Mouse (Mus musculus): Measurements from ENCODE around the gene Tex2. TPM values are rescaled to one million over a fixed set of nuclear protein-coding genes. Genes with fewer than 3 reads are reported as not detected.

Gene Tex2
- polyA plus RNA-seq, 1 experiment from 2014 or later = 8.9 TPM

DNA sequence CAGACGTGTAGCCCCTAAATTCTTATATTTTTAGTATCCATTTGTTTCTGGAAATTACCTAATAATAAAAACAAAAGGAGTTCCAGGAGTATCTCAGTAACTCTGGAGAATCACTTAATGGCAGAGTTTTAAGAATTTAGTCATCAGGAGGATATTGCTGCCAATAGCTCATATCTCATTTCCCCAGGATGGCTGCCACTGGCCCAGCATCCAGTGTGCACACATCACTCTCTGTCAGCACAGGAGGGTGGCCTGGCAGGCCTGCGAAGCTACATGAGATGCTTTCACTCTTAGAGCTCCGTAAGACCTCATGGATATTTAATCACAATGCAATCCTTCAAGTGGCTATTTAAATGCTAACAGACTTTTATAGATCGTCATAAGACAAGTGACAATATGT, 91.6 kb downstream of the Tex2 start:
- DNase-seq (ENCODE audit: low spot score) = no peak
- WGBS = 51% methylated on average over 4 of the region's 4 CpGs
- H3K27ac ChIP-seq (ENCODE audit: low read length) = no peak overlapping the region

GRCm38 (mm10) chr11:106520404-106520803, 92.8 kb downstream of the Tex2 start:
- Histone ChIP-seq H3K4me2 (replicated peaks; ENCODE audit: low read depth, low read length) (no peak overlapping the region), H3K4me1 (ENCODE audit: insufficient read depth, low read depth, low read length) (no peaks in the 10 kb centered on the region), H3K9ac (replicated peaks; ENCODE audit: low read depth) (no peak overlapping the region), H3K9me3 (ENCODE audit: low read length) (no peaks in the 10 kb centered on the region), H3K36me3 (ENCODE audit: insufficient read depth, low read length) (no peaks in the 10 kb centered on the region), H3K4me3 (ENCODE audit: low read depth, low read length) (no peak overlapping the region), H3K27me3 (replicated peaks; ENCODE audit: insufficient read depth, low read length) (no peaks in the 10 kb centered on the region), H3K27ac (ENCODE audit: low read length) (no peak overlapping the region)
- DNase-seq (ENCODE audit: low spot score) = no peak
- peak; percentile 14; the same call in 1 of the 2 replicates for ATAC-seq
- WGBS = 22% methylated on average over 3 of the region's 3 CpGs
- TF ChIP-seq CTCF (IDR thresholded peaks at IDR 0.05) (no peak), EP300 (IDR thresholded peaks at IDR 0.05) (no peak)

More for the DNA sequence above, 91.6 kb downstream of the Tex2 start:
- Histone ChIP-seq H3K4me2 (replicated peaks; ENCODE audit: low read depth, low read length) (no peak overlapping the region), H3K27me3 (replicated peaks; ENCODE audit: insufficient read depth, low read length) (no peaks in the 10 kb centered on the region), H3K9me3 (ENCODE audit: low read length) (no peaks in the 10 kb centered on the region), H3K36me3 (ENCODE audit: insufficient read depth, low read length) (no peaks in the 10 kb centered on the region), H3K4me3 (ENCODE audit: low read depth, low read length) (no peak overlapping the region), H3K9ac (replicated peaks; ENCODE audit: low read depth) (no peak overlapping the region), H3K4me1 (ENCODE audit: insufficient read depth, low read depth, low read length) (no peaks in the 10 kb centered on the region)
- ATAC-seq = no peak
- no peak for TF ChIP-seq CTCF (IDR thresholded peaks at IDR 0.05)
- TF ChIP-seq EP300 (IDR thresholded peaks at IDR 0.05) = no peak

GRCm38 (mm10) chr11:106519519-106519918, 93.7 kb downstream of the Tex2 start:
- DNase-seq (ENCODE audit: low spot score) = no peak
- H3K27ac ChIP-seq (ENCODE audit: low read length) = no peak overlapping the region
- no peak for ATAC-seq
- WGBS = 69% methylated on average over 4 of the region's 4 CpGs
- H3K9me3 ChIP-seq (ENCODE audit: low read length) = no peaks in the 10 kb centered on the region
- no peak overlapping the region for H3K4me3 ChIP-seq (ENCODE audit: low read depth, low read length)
- H3K36me3 ChIP-seq (ENCODE audit: insufficient read depth, low read length) = no peaks in the 10 kb centered on the region
- no peak overlapping the region for H3K9ac ChIP-seq (replicated peaks; ENCODE audit: low read depth)
- H3K4me1 ChIP-seq (ENCODE audit: insufficient read depth, low read depth, low read length) = peaks cover 2% of the 10 kb centered on the region; the same call in 1 of the 2 replicates
- no peak for TF ChIP-seq CTCF (IDR thresholded peaks at IDR 0.05)
- TF ChIP-seq EP300 (IDR thresholded peaks at IDR 0.05) = no peak
- H3K27me3 ChIP-seq (replicated peaks; ENCODE audit: insufficient read depth, low read length) = no peaks in the 10 kb centered on the region
- no peak overlapping the region for H3K4me2 ChIP-seq (replicated peaks; ENCODE audit: low read depth, low read length)

GRCm38 (mm10) chr11:106518391-106518790, 94.8 kb downstream of the Tex2 start:
- Histone ChIP-seq H3K9me3 (ENCODE audit: low read length) (no peaks in the 10 kb centered on the region), H3K4me3 (ENCODE audit: low read depth, low read length) (no peak overlapping the region), H3K36me3 (ENCODE audit: insufficient read depth, low read length) (no peaks in the 10 kb centered on the region), H3K4me1 (ENCODE audit: insufficient read depth, low read depth, low read length) (peaks cover 3% of the 10 kb centered on the region; the same call in 1 of the 2 replicates), H3K4me2 (replicated peaks; ENCODE audit: low read depth, low read length) (no peak overlapping the region), H3K27me3 (replicated peaks; ENCODE audit: insufficient read depth, low read length) (no peaks in the 10 kb centered on the region), H3K27ac (ENCODE audit: low read length) (no peak overlapping the region), H3K9ac (replicated peaks; ENCODE audit: low read depth) (no peak overlapping the region)
- 44% methylated on average over 4 of the region's 4 CpGs for WGBS
- TF ChIP-seq EP300 (IDR thresholded peaks at IDR 0.05) (no peak), CTCF (IDR thresholded peaks at IDR 0.05) (no peak)
- ATAC-seq = peak; percentile 26; the same call in 1 of the 2 replicates
- peak; percentile 54 for DNase-seq (ENCODE audit: low spot score)

DNA sequence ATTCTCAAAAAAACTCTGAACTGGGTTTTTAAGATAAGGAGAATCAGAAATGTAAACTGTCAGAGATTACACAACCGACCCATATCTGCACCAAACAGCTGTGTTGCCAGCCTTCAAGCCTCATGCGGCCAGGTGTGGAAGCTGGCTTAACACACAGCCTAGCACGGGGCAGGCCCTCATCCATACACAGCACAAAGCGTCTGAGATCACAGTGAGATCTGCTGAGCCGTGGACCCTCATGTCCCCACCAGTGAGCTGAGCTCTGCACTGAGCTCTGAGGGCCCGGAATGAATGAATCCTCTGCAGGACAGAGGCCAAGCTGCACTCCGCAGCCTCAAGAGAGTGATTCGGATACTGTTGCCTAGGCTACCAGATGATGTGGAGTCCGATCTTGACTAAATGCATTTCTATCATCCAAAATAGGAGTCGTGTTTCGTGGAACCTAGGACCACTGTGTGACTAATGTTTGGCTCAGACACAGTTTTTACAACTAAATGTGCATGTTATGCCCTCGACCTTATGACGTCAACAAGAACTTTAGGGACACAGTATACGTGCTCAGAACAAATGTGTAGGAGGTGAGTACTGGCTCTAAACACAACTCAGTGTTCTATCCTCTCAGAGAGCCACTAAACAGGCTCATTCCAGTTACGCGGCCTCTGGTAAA, 98.0 kb downstream of the Tex2 start:
- Histone ChIP-seq H3K4me1 (ENCODE audit: insufficient read depth, low read depth, low read length) (peaks cover 3% of the 10 kb centered on the region; the same call in 1 of the 2 replicates), H3K36me3 (ENCODE audit: insufficient read depth, low read length) (peaks cover 6% of the 10 kb centered on the region; the same call in 1 of the 2 replicates), H3K4me2 (replicated peaks; ENCODE audit: low read depth, low read length) (no peak overlapping the region), H3K4me3 (ENCODE audit: low read depth, low read length) (no peak overlapping the region), H3K9ac (replicated peaks; ENCODE audit: low read depth) (no peak overlapping the region), H3K27me3 (replicated peaks; ENCODE audit: insufficient read depth, low read length) (no peaks in the 10 kb centered on the region), H3K9me3 (ENCODE audit: low read length) (no peaks in the 10 kb centered on the region), H3K27ac (ENCODE audit: low read length) (no peak overlapping the region)
- DNase-seq (ENCODE audit: low spot score) = peak; percentile 30
- TF ChIP-seq EP300 (IDR thresholded peaks at IDR 0.05) = no peak
- ATAC-seq = peak; percentile 57
- 46% methylated on average over 16 of the region's 16 CpGs for WGBS

DNA sequence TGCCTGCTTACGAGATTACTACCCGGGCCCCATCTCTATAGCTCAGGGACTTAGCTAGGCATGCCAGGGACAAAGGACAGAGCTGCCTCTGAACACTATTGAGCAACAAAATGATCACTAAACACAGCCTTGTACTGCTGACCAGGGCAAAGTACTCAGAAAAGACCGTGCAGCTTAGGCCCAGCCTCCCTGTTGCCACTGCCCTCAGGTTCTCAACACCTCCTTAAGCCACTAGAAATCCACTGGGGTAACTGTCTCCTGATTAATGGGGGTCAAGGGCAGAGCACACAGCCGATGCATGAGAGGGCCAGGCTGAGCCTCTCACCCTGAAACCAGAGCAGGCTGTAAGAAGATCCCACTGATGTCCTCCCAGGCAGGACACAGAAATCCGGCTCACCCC, 98.8 kb downstream of the Tex2 start:
- Histone ChIP-seq H3K27me3 (replicated peaks; ENCODE audit: insufficient read depth, low read length) (no peaks in the 10 kb centered on the region), H3K27ac (ENCODE audit: low read length) (0 out of 2 replicates have a peak overlapping the region, but pooled peaks have one; percentile 9), H3K4me1 (ENCODE audit: insufficient read depth, low read depth, low read length) (peaks cover 3% of the 10 kb centered on the region; the same call in 1 of the 2 replicates), H3K4me3 (ENCODE audit: low read depth, low read length) (no peak overlapping the region), H3K36me3 (ENCODE audit: insufficient read depth, low read length) (peaks cover 10% of the 10 kb centered on the region), H3K4me2 (replicated peaks; ENCODE audit: low read depth, low read length) (no peak overlapping the region), H3K9me3 (ENCODE audit: low read length) (no peaks in the 10 kb centered on the region), H3K9ac (replicated peaks; ENCODE audit: low read depth) (no peak overlapping the region)
- TF ChIP-seq CTCF (IDR thresholded peaks at IDR 0.05) (no peak), EP300 (IDR thresholded peaks at IDR 0.05) (no peak)
- ATAC-seq (peak; percentile 30; the same call in 1 of the 2 replicates), DNase-seq (ENCODE audit: low spot score) (peak; percentile 56)
- WGBS = 43% methylated on average over 5 of the region's 5 CpGs

Measured in lung, postnatal 0 days (tissue).